Mouse (Mus musculus) spleen, embryonic (tissue): Measurements from ENCODE around the gene Ago3.

Experiments
- CTCF ChIA-PET: fragments of 350-600 bp; sonication (Branson Sonifier 250); formaldehyde crosslinking; loops from one replicate; lab custom pipeline; 2022; lab: Charles Lee

Gene Ago3

DNA sequence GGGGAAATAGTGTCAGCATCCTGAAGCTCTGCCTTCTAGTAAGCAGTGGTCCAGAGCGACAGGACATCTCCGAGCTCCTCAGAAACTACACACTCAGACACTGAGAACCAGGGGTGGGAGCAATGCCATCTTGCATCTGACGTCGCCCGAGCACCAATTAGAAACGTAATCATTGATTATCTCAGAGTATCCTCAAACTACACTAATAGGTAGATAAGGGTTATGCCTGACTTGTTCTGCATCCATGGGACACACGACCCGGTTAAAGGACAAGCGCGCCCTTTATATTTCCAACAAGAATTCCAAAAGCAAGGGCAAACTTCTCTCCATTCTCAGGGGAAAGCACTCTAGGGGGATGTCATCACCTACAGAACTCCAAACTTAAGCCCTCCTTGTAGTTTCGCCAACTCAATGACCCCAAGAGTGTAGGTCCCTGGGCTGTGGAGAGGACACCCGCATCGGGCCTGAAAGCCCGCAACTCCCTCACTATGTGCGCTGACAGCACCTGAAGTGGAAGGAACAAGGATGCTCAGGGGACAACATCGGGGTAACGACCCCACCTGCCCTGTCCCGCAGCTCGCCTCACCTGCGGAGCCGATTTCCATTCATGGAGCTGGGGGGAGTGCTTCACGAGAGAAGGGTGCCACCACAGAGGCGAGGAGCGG is 542 bp downstream of the Ago3 start:
- CTCF ChIA-PET: no interaction called here

- CTCF ChIA-PET: no interaction called here
Measured at GRCm38 (mm10) chr4:126423866-126424265, 5.5 kb downstream of the Ago3 start.

DNA sequence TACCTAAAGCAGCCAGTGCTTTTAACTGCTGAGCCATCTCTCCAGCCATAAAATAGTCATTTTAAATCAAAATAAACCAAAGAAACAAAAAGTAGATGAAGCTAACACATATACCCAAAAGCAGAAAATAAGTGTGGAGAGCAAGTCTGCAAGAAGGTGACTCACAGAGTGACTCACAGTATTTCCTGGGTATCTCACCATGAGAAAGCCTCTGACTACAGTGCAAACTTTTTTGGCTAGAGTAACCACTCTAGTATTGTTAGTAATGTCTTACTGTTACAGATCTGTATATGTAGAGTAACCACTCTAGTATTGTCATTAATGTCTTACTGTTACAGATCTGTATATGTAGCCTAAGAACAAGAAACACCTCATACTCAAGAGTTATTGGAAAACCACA is 13.6 kb downstream of the Ago3 start:
- CTCF ChIA-PET: no interaction called here

DNA sequence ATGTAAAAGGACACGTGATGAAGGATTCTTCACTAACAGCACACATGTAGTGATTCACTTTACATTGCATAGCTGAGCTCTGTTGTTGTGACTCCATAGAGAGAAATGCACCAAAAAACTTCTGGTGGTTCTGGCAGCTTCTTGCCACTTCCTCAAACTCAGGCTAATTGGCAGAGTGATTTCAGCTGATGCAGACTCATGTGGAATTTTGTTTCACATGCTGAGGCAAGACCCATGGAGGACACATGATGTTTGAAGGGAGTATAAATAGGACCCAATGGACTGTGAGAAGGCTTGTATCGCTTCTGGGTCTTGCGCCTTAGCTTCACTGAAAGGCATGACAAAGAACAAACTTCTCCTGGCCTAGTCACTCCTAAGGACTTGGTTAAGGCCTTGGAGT is 16.8 kb downstream of the Ago3 start:
- CTCF ChIA-PET: no interaction called here

DNA sequence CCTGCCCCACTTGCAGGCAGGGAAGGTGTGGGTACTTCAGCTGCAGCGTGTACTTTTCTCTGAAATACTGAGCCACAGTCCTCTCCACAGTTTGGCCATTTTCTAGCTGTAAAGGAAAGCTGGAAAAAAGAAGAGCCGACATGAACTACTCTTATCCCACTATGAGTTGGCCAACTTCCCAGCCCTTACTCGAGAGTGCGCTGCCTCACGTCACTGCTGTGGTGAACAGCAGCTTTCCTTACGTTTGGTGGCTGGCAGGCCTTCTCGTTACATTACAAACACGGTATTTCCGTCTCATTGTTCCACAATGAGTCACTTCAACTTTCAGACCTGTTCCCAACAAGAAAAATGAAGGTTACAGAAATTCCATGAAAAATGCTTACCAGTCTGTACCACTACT is 57.9 kb downstream of the Ago3 start:
- CTCF ChIA-PET: no interaction called here

- CTCF ChIA-PET: no interaction called here
Measured at GRCm38 (mm10) chr4:126360069-126360468, 69.3 kb downstream of the Ago3 start.

DNA sequence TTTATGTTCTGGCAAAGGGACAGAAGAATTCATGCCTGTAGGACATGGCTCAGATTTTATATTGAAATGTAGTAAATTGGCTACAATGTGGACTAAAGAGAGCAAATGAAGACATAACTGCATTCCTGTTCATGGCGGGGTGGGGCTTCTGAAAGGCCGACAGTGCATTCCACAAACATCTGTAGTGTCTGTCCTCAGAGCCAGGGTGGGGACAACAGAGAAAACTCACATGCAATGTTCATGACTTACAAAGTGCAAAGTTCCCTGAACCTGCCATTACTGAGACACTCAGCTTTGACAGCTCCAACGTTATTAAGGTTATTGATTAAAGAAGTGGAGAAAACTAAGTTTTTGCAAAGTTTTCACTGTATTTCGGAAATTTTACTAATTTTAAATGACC is 85.9 kb downstream of the Ago3 start:
- CTCF ChIA-PET: interaction anchor here (0.7 kb wide), 1 partner anchor 336 kb away, joined by 3 read pairs; no protein-coding TSS in a partner anchor

DNA sequence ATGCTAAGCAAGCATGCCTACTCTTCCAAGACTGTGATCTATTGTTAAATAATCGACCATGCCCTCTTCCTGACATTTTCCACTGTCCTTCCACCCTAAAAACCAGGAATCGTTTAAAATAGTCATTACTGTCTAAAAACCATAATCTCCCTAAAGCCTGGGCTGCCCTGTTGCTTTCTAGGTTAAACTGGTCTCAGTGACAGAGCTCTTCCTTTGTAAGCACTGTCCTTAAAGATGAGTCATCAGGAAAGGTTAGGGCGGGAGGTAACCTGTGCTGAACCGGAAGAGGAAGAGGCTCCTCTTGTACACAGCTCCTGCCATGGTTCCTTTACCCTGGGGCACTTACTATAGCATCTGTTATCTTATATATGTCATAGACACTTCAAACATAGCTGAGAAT is 89.9 kb downstream of the Ago3 start:
- CTCF ChIA-PET: no interaction called here

DNA sequence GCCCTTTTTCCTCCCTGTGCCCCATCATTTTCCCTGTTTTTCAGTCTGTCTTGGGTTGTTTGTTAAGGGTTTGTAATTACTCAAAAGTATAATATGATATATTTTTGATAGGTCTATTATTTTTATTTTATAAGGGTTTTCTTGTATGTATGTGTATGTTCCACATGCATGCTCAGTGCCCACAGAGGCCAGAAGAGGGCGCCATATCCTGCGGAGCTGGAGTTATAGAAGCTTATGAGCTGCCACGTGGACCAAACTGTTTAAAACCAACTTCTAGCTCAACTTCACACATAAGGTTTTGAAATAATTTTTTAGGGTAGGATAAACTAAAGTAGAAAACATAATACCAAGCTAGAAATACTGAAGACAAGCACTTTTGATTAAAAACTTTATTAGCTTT is 97.0 kb downstream of the Ago3 start:
- CTCF ChIA-PET: no interaction called here

- CTCF ChIA-PET: no interaction called here
Measured at GRCm38 (mm10) chr4:126331751-126332150, 97.6 kb downstream of the Ago3 start.

- CTCF ChIA-PET: no interaction called here
Measured at GRCm38 (mm10) chr4:126330295-126330694, 99.1 kb downstream of the Ago3 start.

DNA sequence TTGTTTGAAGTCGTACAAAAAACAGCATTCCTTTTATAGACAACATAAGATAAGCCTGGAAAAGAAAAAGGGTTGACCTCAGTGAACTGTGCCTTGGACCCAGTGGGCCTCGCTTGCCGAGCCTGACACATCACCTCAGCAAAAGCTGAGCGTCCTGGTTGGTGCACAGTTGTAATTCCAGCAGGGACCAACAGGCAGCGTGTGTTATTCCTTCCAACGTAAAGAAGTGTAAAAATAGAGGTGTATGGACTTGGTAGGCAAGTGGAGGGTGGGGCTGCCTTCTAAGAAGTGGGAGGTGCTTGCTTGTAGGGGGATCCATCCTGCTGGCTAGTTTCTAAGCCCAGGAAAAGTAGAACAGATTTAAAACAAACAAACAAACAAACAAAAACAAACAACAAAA is 103.3 kb downstream of the Ago3 start:
- CTCF ChIA-PET: no interaction called here

DNA sequence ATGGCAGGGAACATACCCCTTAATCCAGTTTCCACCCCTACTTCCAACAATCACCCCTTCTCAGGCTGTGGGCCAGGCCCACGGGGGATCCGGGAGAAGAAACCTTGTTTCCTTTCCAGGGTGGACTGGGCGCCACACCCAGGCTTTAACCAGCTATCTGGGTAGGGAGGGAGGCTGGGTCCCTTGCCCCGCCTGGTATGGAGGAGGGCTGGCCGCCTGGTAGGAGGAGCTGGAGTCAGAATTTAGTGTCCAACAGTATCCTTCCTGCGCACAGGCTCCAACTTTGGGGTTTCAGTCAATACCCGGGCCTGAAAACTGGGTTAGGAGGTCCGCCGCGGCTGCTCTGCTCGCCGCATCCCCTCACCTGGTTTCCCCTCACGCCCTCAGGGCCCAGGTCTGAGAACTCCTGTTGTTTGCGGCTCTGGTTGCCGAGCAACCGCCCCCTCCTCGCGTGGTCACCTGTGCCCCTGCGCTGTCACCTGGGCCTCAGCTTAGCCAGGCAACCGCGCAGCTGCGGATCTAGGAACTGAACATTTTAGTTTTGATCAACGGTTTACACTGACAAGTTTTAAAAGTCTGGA is 104.0 kb downstream of the Ago3 start, which contains the start of gene Tekt2:
TSS of gene Tekt2 (minus strand) at position 408 of the 581 bp plus-strand sequence.
- CTCF ChIA-PET: no interaction called here

GRCm38 (mm10) chr4:126324861-126325260 is 104.5 kb downstream of the Ago3 start:
- CTCF ChIA-PET: no interaction called here

- CTCF ChIA-PET: no interaction called here
Measured at GRCm38 (mm10) chr4:126322646-126323045, 106.7 kb downstream of the Ago3 start.

GRCm38 (mm10) chr4:126321854-126322511 is 107.4 kb downstream of the Ago3 start:
- CTCF ChIA-PET: no interaction called here

DNA sequence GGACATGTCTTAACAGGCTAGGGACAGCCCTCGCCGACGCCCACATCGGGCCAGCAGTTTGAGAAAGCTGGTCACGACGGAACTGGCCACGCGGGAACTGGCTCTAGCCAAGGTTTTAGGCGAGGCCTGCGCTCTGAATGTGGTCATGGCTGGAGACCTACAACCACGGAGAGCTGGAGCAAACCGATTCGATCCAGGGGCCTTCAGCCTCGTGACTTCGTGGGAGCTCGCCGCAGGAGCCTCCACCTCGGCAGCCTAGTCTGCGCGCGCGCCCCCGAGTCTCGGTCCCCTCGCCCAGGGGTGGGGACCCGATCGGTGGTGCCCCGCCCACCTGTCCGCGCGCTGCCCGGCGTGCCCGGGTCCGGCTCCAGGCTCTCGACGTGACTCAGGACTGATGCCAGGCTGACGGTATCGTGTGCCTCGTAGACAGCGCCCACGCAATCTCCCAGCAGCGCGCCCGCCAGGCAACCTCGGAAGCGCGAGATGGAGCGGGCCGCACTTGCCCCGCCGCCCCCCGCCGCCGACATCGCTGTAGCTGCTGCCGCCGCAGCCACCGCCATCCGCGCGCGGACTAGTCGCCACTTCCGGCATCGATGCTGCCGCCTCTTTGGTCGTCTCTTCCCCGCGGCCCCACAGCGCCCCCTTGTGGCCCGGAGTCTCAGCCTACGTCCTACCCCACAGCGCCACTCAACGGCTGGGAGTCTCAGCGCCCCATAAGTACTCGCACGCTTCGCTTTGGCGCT is 108.1 kb downstream of the Ago3 start, which contains the start of gene Adprhl2:
TSS of gene Adprhl2 (minus strand) at position 593 of the 743 bp plus-strand sequence.
- CTCF ChIA-PET: interaction anchor here (0.5 kb wide), 1 partner anchor 92 kb away, joined by 3 read pairs; no protein-coding TSS in a partner anchor

DNA sequence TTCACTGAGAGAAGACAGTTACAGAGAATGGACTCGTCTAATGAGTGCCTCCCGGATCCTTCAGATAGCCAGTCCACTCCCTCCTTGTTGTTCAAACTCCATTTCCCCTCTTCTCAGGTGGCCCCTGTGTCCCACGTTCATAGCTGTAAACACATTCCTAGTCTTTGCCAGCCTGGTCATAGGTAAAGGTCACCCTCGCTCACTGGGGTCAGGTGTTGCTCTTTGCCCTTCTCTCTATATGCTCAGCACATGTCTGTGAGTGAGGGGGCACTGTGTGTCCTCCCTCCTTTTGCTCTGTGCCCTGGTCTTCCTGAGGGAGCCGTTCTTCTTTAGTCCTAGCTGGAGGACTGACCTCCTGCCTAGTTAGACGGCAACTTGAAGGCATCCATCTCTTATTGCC is 109.5 kb downstream of the Ago3 start:
- CTCF ChIA-PET: no interaction called here

- CTCF ChIA-PET: no interaction called here
Measured at GRCm38 (mm10) chr4:126316443-126317040, 112.8 kb downstream of the Ago3 start.

- CTCF ChIA-PET: no interaction called here
Measured at GRCm38 (mm10) chr4:126315931-126316330, 113.4 kb downstream of the Ago3 start.

DNA sequence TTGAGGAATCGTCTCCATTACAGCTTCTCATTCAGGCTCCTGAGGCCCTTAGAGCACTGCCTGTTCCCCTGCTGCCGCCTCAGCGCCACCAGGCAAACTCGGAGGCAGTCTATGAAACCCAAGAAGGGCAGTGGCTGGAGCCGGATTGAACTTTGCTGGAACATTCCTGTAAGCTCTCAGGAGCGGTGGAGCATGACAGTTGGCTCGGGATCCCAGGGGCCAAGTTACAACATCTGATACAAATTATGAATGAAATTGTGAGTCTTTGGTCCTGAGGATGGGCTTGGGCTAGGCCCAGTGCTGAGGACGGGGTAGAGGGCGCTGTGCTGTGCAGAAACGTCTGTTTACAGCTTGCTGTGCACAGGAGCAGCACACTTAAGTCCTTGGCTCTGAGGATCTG is 115.0 kb downstream of the Ago3 start:
- CTCF ChIA-PET: no interaction called here

GRCm38 (mm10) chr4:126313202-126313601 is 116.2 kb downstream of the Ago3 start:
- CTCF ChIA-PET: interaction anchor here (0.7 kb wide), 1 partner anchor 82 kb away, joined by 5 read pairs; no protein-coding TSS in a partner anchor
